Comparison of ENCODE assay signal across 28 mouse cellular contexts in the genomic region with DNA sequence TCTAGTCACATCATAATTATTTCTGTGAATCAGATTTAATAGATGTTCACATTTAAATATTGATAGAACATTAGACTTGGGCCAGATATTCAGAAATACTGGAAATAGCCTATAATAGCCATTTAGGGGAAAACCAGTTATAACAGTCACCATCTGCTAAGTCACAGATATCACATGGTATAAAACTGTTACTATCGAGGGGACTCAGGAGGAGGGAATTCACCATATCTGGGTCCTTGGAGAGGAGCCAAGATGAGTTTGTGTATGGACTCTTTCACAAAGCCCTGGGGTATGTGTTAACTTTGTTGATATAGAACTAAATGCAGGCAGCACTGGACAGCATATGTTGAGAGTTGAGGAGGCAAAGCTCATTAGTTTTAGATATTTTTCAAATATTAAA. TPM values are rescaled to one million over a fixed set of nuclear protein-coding genes. Genes with fewer than 3 reads are reported as not detected.
DNase-seq lines count a peak whose midpoint lies in the region; ATAC-seq lines count a peak whose summit lies in the region.
"Had no signal": no experiment of that assay in that cellular context is flagged by ENCODE, and none has a peak within 500 bp of the region (broad histone marks: within the 10 kb centered on the region; RNA-seq: fewer than 3 reads in every experiment).

No protein-coding gene starts in this region.

- no peak overlapping the region for H3K4me3 ChIP-seq in liver, embryonic 13.5 days (replicated peaks)
- H3K4me3 ChIP-seq in liver, embryonic 15.5 days (replicated peaks) = no peak overlapping the region
- H3K4me3 ChIP-seq: forebrain, embryonic 10.5 days; forebrain, embryonic 15.5 days; heart, adult 2 months; heart, embryonic 13.5 days; left cerebral cortex, adult 2 months; limb, embryonic 13.5 days; lung, embryonic 15.5 days; midbrain, embryonic 12.5 days; myocyte; neural tube, embryonic 13.5 days had no signal

- H3K27me3 ChIP-seq in liver, embryonic 13.5 days = no peaks in the 10 kb centered on the region
- H3K27me3 ChIP-seq in liver, embryonic 15.5 days = no peaks in the 10 kb centered on the region
- H3K27me3 ChIP-seq: forebrain, embryonic 15.5 days; heart, embryonic 13.5 days; limb, embryonic 13.5 days; lung, embryonic 15.5 days; midbrain, embryonic 12.5 days; neural tube, embryonic 13.5 days had no signal

- WGBS in liver, embryonic 13.5 days (ENCODE audit: insufficient replicate concordance) = 56% methylated on average over 1 of the region's 1 CpGs
- 23% methylated on average over 1 of the region's 1 CpGs for WGBS in liver, embryonic 15.5 days (ENCODE audit: insufficient replicate concordance)

- no peak overlapping the region for H3K27ac ChIP-seq in liver, embryonic 13.5 days
- no peak overlapping the region for H3K27ac ChIP-seq in liver, embryonic 15.5 days (replicated peaks)
- H3K27ac ChIP-seq: forebrain, embryonic 10.5 days; forebrain, embryonic 15.5 days; heart, adult 2 months; heart, embryonic 13.5 days; hindbrain, embryonic 14.5 days; left cerebral cortex, adult 2 months; limb, embryonic 13.5 days; lung, embryonic 15.5 days; midbrain, embryonic 12.5 days; neural tube, embryonic 13.5 days had no signal

- ATAC-seq in liver, embryonic 13.5 days (ENCODE audit: low read depth) = peak; percentile 74
- ATAC-seq in liver, embryonic 15.5 days (ENCODE audit: insufficient read depth) = peak; percentile 65
- ATAC-seq: forebrain, embryonic 15.5 days had no signal

- intact Hi-C loops in left cerebral cortex, postnatal 10 days (cut with DNase I) = no loop called here

- H3K36me3 ChIP-seq in liver, embryonic 13.5 days = peaks cover 13% of the 10 kb centered on the region; the same call in 1 of the 2 replicates
- peaks cover 20% of the 10 kb centered on the region; the same call in 1 of the 2 replicates for H3K36me3 ChIP-seq in liver, embryonic 15.5 days (replicated peaks)

- H3K9ac ChIP-seq in liver, embryonic 13.5 days = no peak overlapping the region
- H3K9ac ChIP-seq in liver, embryonic 15.5 days = no peak overlapping the region
- H3K9ac ChIP-seq: forebrain, embryonic 15.5 days; heart, embryonic 13.5 days; hindbrain, embryonic 14.5 days; limb, embryonic 13.5 days; lung, embryonic 15.5 days; midbrain, embryonic 12.5 days; neural tube, embryonic 13.5 days had no signal

- H3K9me3 ChIP-seq in liver, embryonic 13.5 days (replicated peaks) = no peaks in the 10 kb centered on the region
- no peaks in the 10 kb centered on the region for H3K9me3 ChIP-seq in liver, embryonic 15.5 days (replicated peaks)
- H3K9me3 ChIP-seq: forebrain, embryonic 10.5 days; forebrain, embryonic 15.5 days; G1E; heart, embryonic 13.5 days; limb, embryonic 13.5 days; lung, embryonic 15.5 days; midbrain, embryonic 12.5 days; neural tube, embryonic 13.5 days had no signal

- H3K4me2 ChIP-seq in liver, embryonic 13.5 days = no peak overlapping the region
- no peak overlapping the region for H3K4me2 ChIP-seq in liver, embryonic 15.5 days
- H3K4me2 ChIP-seq: forebrain, embryonic 15.5 days; heart, embryonic 13.5 days; hindbrain, embryonic 14.5 days; limb, embryonic 13.5 days; lung, embryonic 15.5 days; midbrain, embryonic 12.5 days; neural tube, embryonic 13.5 days had no signal

- no peak for DNase-seq in liver, embryonic 13.5 days
- DNase-seq in liver = no peak
- DNase-seq in c-Kit-positive CD71-positive TER-119-positive erythroid progenitor cells, embryonic 14.5 days (ENCODE audit: low spot score) = peak; percentile 50
- no peak for DNase-seq in left cerebral cortex, postnatal 10 days (ENCODE audit: extremely low spot score in 1 of 2, low spot score in 2 of 2)
- no peak for DNase-seq in gastrocnemius, postnatal 4 days (ENCODE audit: low spot score in 2 of 2)
- DNase-seq in thymus, postnatal 14 days = no peak
- DNase-seq: adrenal gland, adult 8-10 months; cerebellum, adult 8-10 months; cerebellum, postnatal 25 days; gastrocnemius, postnatal 36 days; heart, adult 2 months; heart, postnatal 10 days; kidney, adult 11 months; kidney, postnatal 25 days; thymus, adult 2 months; thymus, postnatal 4 days had no signal

- no peaks in the 10 kb centered on the region for H3K4me1 ChIP-seq in liver, embryonic 13.5 days (replicated peaks)
- H3K4me1 ChIP-seq in liver, embryonic 15.5 days (replicated peaks) = no peaks in the 10 kb centered on the region
- H3K4me1 ChIP-seq: forebrain, embryonic 10.5 days; forebrain, embryonic 15.5 days; limb, embryonic 13.5 days; lung, embryonic 15.5 days; midbrain, embryonic 12.5 days; neural tube, embryonic 13.5 days had no signal

RNA-seq across cellular contexts. Expression of gene Far1, which starts 29.5 kb away (rescaled TPM):
- polyA plus RNA-seq in liver, embryonic 13.5 days (2015; fragmentation: Nextera tagmentation; extraction: Ambion mirVana) = 26.1 and 34.1 TPM in 2 replicates
- 20.7 and 22.2 TPM in 2 replicates for polyA plus RNA-seq in liver, embryonic 15.5 days (2015; fragmentation: Nextera tagmentation; extraction: Ambion mirVana)
- 100 to 1,000 TPM; 114 to 115 TPM for total RNA-seq in left cerebral cortex, postnatal 10 days (2021)
- total RNA-seq in gastrocnemius, postnatal 4 days (2021) = 10 to 100 TPM; 42.2 to 47.1 TPM
